Mouse (Mus musculus) liver, adult 2 months (tissue): ENCODE results near the gene Gk5. TPM values are rescaled to one million over a fixed set of nuclear protein-coding genes. Genes with fewer than 3 reads are reported as not detected.

Experiments used
- DNase-seq: peaks from one replicate; pipeline ENCODE4 v3.0.0-alpha.2; 2011; ENCODE audit warnings: low read depth, low spot score; ENCODE audit errors: extremely low read depth
- H3K27ac ChIP-seq: fragments of 200-500 bp; replicated peaks from 2 replicates; pipeline ENCODE4 v1.5.1; 2012; ENCODE audit warnings: low read depth, mild to moderate bottlenecking, control low read depth, inconsistent platforms, low read length; ENCODE audit not compliant: insufficient read depth
- H3K27me3 ChIP-seq: fragments of 200-500 bp; 2 replicates; pipeline ENCODE4 v1.6.1; 2012; ENCODE audit warnings: mild to moderate bottlenecking, moderate library complexity, low read length, inconsistent platforms; ENCODE audit not compliant: control insufficient read depth, insufficient read depth
- H3K36me3 ChIP-seq: fragments of 200-500 bp; 2 replicates; pipeline ENCODE4 v1.6.1; 2012; ENCODE audit warnings: low read length, inconsistent platforms; ENCODE audit not compliant: control insufficient read depth, insufficient read depth
- H3K4me1 ChIP-seq: fragments of 200-500 bp; 2 replicates; pipeline ENCODE4 v1.6.1; 2011; ENCODE audit warnings: low read length; ENCODE audit not compliant: control insufficient read depth, insufficient read depth
- H3K4me3 ChIP-seq: fragments of 200-500 bp; 2 replicates; pipeline ENCODE4 v1.5.1; 2011; ENCODE audit warnings: low read depth, mild to moderate bottlenecking, control low read depth, low read length, moderate library complexity; ENCODE audit not compliant: insufficient read depth
- H3K79me2 ChIP-seq: fragments of 200-500 bp; 2 replicates; pipeline ENCODE4 v1.6.1; 2012; ENCODE audit warnings: inconsistent platforms, mild to moderate bottlenecking, low read length, moderate library complexity; ENCODE audit not compliant: control insufficient read depth, insufficient read depth
- H3K9ac ChIP-seq: fragments of 200-500 bp; 2 replicates; pipeline ENCODE4 v1.6.1; 2012; ENCODE audit warnings: low read depth, mild to moderate bottlenecking, control low read depth, inconsistent platforms, low read length
- CTCF ChIP-seq: fragments of 200-500 bp; IDR thresholded peaks from 2 replicates; pipeline ENCODE4 v1.5.1; 2011; ENCODE audit warnings: low read depth, low read length, control low read depth
- POLR2A ChIP-seq: fragments of 200-500 bp; IDR thresholded peaks from 2 replicates; pipeline ENCODE4 v1.6.1; 2011; ENCODE audit warnings: low read length, control low read depth; ENCODE audit not compliant: insufficient read depth; ENCODE audit errors: extremely low read depth
- WGBS: fragments of 180-500 bp; shearing (Covaris S2); methylation state at CpG from one replicate; pipeline ENCODE4 v1.1.7; 2018; 5-methylcytosine and 5-hydroxymethylcytosine counted together
- polyA plus RNA-seq: library from polyadenylated mRNA; depleted of rRNA; stranded (reverse); fragments of >200 nt; gene quantifications from 2 replicates; pipeline ENCODE4 v1.2.3, GENCODE M21; 2012
- total RNA-seq: library from RNA; depleted of rRNA; stranded (reverse); fragments of >200 nt; gene quantifications from 2 replicates; pipeline ENCODE4 v1.2.3, GENCODE M21; 2014

The Gk5 gene
- total and polyA plus RNA-seq, 2 experiments = 0.06 to 0.37 TPM

- 37% methylated on average over 5 of the region's 5 CpGs for WGBS
- TF ChIP-seq POLR2A (no peak), CTCF (peak; percentile 70)
Measured at GRCm38 (mm10) chr9:96167168-96167585, 48.0 kb downstream of the Gk5 start.

GRCm38 (mm10) chr9:96170600-96170999 is 51.4 kb downstream of the Gk5 start:
- Histone ChIP-seq H3K79me2 (no peaks in the 10 kb centered on the region), H3K36me3 (no peaks in the 10 kb centered on the region), H3K9ac (no peak overlapping the region), H3K4me1 (no peaks in the 10 kb centered on the region), H3K4me3 (no peak overlapping the region), H3K27ac (no peak overlapping the region), H3K27me3 (peaks cover 3% of the 10 kb centered on the region; the same call in 1 of the 2 replicates)
- TF ChIP-seq POLR2A (no peak), CTCF (no peak)
- 83% methylated on average over 3 of the region's 3 CpGs for WGBS
- no peak for DNase-seq

More at GRCm38 (mm10) chr9:96167168-96167585, 48.0 kb downstream of the Gk5 start:
- Histone ChIP-seq H3K36me3 (no peaks in the 10 kb centered on the region), H3K4me1 (no peaks in the 10 kb centered on the region), H3K79me2 (no peaks in the 10 kb centered on the region), H3K4me3 (no peak overlapping the region), H3K27ac (no peak overlapping the region), H3K27me3 (peaks cover 3% of the 10 kb centered on the region; the same call in 1 of the 2 replicates), H3K9ac (no peak overlapping the region)
- peak; percentile 24 for DNase-seq

GRCm38 (mm10) chr9:96184909-96185308 is 65.7 kb downstream of the Gk5 start:
- H3K79me2 ChIP-seq = no peaks in the 10 kb centered on the region
- H3K36me3 ChIP-seq = no peaks in the 10 kb centered on the region
- H3K27me3 ChIP-seq = no peaks in the 10 kb centered on the region
- H3K27ac ChIP-seq = no peak overlapping the region
- DNase-seq = no peak
- H3K4me3 ChIP-seq = no peak overlapping the region
- H3K9ac ChIP-seq = no peak overlapping the region
- no peak for TF ChIP-seq POLR2A
- H3K4me1 ChIP-seq = no peaks in the 10 kb centered on the region
- whole genome bisulfite sequencing = 85% methylated on average over 4 of the region's 4 CpGs

- no peak overlapping the region for H3K9ac ChIP-seq
- H3K27me3 ChIP-seq = no peaks in the 10 kb centered on the region
- no peak overlapping the region for H3K4me3 ChIP-seq
- H3K79me2 ChIP-seq = no peaks in the 10 kb centered on the region
- no peak overlapping the region for H3K27ac ChIP-seq
- DNase-seq = no peak
- TF ChIP-seq POLR2A = no peak
- H3K4me1 ChIP-seq = no peaks in the 10 kb centered on the region
- H3K36me3 ChIP-seq = no peaks in the 10 kb centered on the region
- 68% methylated on average over 7 of the region's 7 CpGs for WGBS
Measured at GRCm38 (mm10) chr9:96186701-96187100, 67.5 kb downstream of the Gk5 start.

- DNase-seq = peak; percentile 77
- Histone ChIP-seq H3K36me3 (no peaks in the 10 kb centered on the region), H3K4me1 (0 out of 2 replicates have a peak, but pooled peaks cover 2% of the 10 kb centered on the region), H3K79me2 (peaks cover 2% of the 10 kb centered on the region; the same call in 1 of the 2 replicates), H3K27me3 (no peaks in the 10 kb centered on the region), H3K9ac (peak within 1 kb of the TSS; percentile 92), H3K4me3 (peak within 1 kb of the TSS; percentile 72), H3K27ac (peak within 1 kb of the TSS; percentile 83)
- TF ChIP-seq POLR2A (peak; percentile 61), CTCF (peak; percentile 54)
- under 1% methylated on average over 81 of the region's 81 CpGs for WGBS
Measured at GRCm38 (mm10) chr9:96195885-96196622, 76.9 kb downstream of the Gk5 start, which contains the start of gene Tfdp2. Gene Tfdp2, plus strand, starts transcription at chr9:96196275.

- Histone ChIP-seq H3K4me1 (0 out of 2 replicates have a peak, but pooled peaks cover 2% of the 10 kb centered on the region), H3K4me3 (peak overlapping the region; percentile 72), H3K9ac (peak overlapping the region; percentile 92), H3K79me2 (peaks cover 2% of the 10 kb centered on the region; the same call in 1 of the 2 replicates), H3K36me3 (no peaks in the 10 kb centered on the region), H3K27me3 (no peaks in the 10 kb centered on the region), H3K27ac (peak overlapping the region; percentile 83)
- TF ChIP-seq CTCF = peak; percentile 49
- TF ChIP-seq POLR2A = no peak
- peak; percentile 47 for DNase-seq
- under 1% methylated on average over 20 of the region's 20 CpGs for WGBS
Measured at GRCm38 (mm10) chr9:96196636-96197181, 77.5 kb downstream of the Gk5 start.
